Mouse (Mus musculus): ENCODE results near the gene Lipt1. TPM values are rescaled to one million over a fixed set of nuclear protein-coding genes. Genes with fewer than 3 reads are reported as not detected.

The Lipt1 gene
- total RNA-seq (2023): 1 to 10 TPM; 3.3 to 3.9 TPM

DNA sequence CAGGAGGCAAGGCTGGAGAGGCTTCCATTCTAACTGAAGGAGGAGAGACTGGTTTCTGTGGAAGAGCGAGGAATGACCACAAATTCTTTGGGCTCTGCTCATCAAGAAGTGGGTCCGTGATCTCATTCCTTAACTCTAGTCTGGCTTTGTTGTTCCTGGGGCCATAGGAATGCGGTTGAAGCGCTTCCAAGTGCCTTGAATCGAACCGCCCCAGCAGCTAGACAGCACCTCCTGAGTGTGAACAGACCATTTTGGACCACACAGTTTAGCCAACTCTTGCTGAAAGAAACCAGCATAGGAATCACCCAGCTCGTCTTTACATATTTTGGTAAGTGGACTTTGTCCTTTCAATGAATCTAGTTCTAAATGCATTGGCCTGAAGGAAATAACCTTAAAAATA, at the start of gene Lipt1:
TSS of gene Lipt1 (plus strand) at position 35 of the 400 bp plus-strand sequence.

DNA sequence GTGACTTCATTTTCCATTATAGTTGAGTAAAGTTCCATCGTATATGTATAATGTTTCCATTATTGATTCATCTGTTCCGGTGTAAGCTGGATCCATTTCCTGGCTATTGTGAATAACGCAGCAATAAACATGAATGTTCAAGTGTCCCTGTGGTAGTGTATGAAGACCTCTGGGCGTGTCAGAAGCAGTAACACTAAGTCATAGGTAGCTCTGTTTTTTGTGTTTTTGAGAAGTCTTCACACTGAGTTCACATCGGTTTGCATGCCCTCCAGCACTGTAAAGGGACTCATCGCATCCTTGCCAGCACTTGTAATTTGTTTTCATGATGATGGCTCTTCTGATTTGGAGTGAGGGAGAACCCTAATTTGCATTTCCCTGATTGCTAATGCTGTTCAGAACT, 5.3 kb upstream of the Lipt1 start, which contains the start of gene Tsga10:
TSS of gene Tsga10 (minus strand) at position 144 of the 400 bp plus-strand sequence.

DNA sequence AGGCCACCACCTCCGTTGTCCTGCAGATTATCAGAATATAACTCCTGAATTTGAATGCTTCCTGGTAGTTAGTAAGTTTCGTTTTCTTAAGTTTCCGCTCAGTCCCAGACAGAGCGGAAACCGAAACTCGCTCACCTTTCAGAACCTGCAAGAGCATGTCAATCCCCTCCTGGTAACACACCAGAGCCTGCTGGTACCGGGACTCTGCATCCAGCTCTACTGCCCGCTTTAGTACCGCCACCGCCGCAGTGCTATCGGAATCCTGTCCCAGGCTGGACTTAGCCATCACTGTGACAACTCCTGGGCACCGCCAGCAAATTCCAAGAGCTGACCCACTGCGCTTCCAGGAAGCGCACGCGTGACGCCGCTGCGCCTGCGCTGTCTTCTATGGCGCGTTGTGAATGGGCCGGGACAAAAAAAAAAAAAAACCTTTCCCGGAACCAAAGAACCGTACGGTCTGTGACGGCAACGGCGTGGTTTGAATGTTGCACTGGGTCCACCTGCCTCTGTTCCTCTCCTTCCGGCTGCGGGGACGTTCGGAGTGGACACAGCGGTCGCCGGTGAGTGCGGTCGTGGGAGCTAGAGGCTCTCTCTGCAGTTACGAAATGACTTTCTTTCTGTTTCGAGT, 18.6 kb downstream of the Lipt1 start, which contains the start of the genes Mitd1 and Mrpl30:
TSS of gene Mitd1 (minus strand) at position 387 of the 628 bp plus-strand sequence.
TSS of gene Mrpl30 (plus strand) at position 453 of the 628 bp plus-strand sequence.

DNA sequence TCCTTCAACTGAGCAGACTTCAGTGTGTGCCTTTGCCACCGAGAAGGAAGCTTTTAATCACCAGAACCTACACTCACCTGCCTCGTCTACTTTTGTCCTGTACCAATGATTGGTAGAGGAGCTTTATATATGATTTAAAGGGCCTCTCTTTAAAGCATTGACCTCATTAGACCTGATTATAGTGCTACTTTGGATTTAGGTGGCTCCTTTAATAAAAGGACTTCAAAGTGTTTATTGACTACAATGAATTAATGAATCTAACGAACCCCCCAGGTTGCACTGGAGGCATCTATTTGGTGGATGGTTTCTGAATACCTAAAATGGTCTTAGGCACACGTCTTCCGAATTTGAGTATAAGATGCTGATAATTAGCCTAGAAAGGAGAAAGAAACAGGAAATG, 44.9 kb downstream of the Lipt1 start, which contains the start of gene Lyg2:
TSS of gene Lyg2 (minus strand) at position 101 of the 400 bp plus-strand sequence.

Other genes with a start within 250 kb of the Lipt1 start
- gene 2010300C02Rik, start 151.7 kb upstream of the Lipt1 start, total RNA-seq (2023): under 1 TPM in 1 of 2 experiments, not detected in 1; 0.26 TPM
- gene Tsga10, start 5.3 kb upstream of the Lipt1 start, total RNA-seq (2023): 1 to 10 TPM; 7.6 to 8.9 TPM
- gene Mitd1, start 18.7 kb downstream of the Lipt1 start, total RNA-seq (2023): 10 to 100 TPM; 25.7 to 40.3 TPM
- 100 to 1,000 TPM in 1 of 2 experiments, 10 to 100 TPM in 1; 94.7 to 130 TPM for gene Mrpl30, start 18.7 kb downstream of the Lipt1 start, total RNA-seq (2023)
- gene Lyg2, start 44.8 kb downstream of the Lipt1 start, total RNA-seq (2023): not detected
- gene Lyg1, start 86.0 kb downstream of the Lipt1 start, total RNA-seq (2023): not detected
- gene Txndc9, start 126.2 kb downstream of the Lipt1 start, total RNA-seq (2023): 10 to 100 TPM; 66.4 to 69.2 TPM
- gene Eif5b, start 126.3 kb downstream of the Lipt1 start, total RNA-seq (2023): 10 to 100 TPM; 44.4 to 45.2 TPM

Data from B cell, adult 67 days (primary cell).